Mouse (Mus musculus): ENCODE measurements at regions not wholly inside any gene's neighbourhood (a gene's known extent, or its start where the extent isn't known, plus 50 kb on each side); places are given as distances from the start of the nearest gene placed in this dataset.

DNA sequence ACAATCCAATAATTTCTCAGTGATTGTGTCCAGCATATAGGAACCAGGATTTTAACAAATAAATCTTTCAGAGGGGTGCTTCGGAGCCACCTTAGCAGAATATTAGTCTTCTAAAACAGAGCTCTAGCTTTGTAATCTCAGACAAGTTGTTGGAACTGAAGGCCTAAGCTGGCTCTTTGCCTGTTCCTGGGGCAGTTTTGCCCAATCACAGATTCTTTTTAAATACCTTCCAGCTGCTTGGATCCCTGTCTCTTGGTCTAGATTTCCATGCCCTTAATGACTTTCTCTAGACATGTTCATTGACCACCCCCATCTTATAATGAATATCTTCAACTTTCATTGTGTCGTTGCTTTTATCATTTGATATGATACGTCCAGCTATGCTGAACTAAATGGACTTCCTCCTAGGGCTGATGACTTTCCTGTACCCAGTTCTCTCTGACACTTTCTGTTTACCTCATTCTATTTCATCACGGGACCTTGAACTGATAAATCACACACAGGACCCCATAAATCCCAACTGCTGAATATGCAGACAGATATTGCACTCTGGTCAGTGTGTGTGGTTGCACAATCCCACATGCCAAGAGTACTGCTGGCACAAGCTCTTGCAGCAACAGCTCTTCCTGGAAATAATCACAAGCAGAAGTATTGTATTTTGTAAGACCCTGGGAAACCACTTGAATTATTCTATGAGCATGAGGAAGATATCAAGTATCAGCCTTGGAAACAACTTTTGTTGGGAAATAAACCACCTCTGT is 440.4 kb downstream of the Slc22a22 start:
- H3K4me3 ChIP-seq, result no peak overlapping the region
- no peaks in the 10 kb centered on the region for H3K36me3 ChIP-seq
- no peaks in the 10 kb centered on the region for H3K27me3 ChIP-seq
- no peak for ATAC-seq (ENCODE audit: low read depth)
- H3K9ac ChIP-seq, result no peak overlapping the region
- 88% methylated on average over 4 of the region's 4 CpGs for WGBS
- H3K4me1 ChIP-seq (replicated peaks), result no peaks in the 10 kb centered on the region
- no peak overlapping the region for H3K4me2 ChIP-seq
- no peak overlapping the region for H3K27ac ChIP-seq (replicated peaks)
- no peaks in the 10 kb centered on the region for H3K9me3 ChIP-seq

DNA sequence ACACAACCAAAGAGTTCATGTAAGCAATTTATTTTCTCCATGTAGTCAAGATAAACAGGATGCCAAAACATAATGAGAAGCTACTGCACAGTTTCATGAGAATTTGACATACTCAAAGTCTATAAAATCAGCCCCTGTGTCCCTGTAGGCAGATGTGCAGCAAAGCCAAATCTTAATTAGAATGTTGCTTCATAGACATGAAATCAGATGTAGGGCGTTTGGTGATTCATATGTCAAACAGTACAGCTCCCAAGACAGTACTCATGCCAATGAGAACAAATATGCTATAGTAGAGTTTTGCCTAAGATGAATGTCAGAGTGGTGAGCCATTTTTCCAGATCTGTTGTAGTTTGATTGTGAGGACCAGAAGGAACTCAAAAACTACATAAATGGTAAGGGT is 444.4 kb downstream of the Slc22a22 start:
- H3K9ac ChIP-seq, result no peak overlapping the region
- no peaks in the 10 kb centered on the region for H3K27me3 ChIP-seq
- H3K4me1 ChIP-seq (replicated peaks), result no peaks in the 10 kb centered on the region
- WGBS, result 78% methylated on average over 1 of the region's 1 CpGs
- no peak overlapping the region for H3K4me3 ChIP-seq
- ATAC-seq (ENCODE audit: low read depth), result no peak
- no peaks in the 10 kb centered on the region for H3K9me3 ChIP-seq
- H3K36me3 ChIP-seq, result no peaks in the 10 kb centered on the region
- no peak overlapping the region for H3K27ac ChIP-seq (replicated peaks)
- H3K4me2 ChIP-seq, result no peak overlapping the region

Data from neural tube, embryonic 13.5 days (tissue).